Mouse (Mus musculus) thymus, postnatal 14 days (tissue): Measurements from ENCODE around the gene Kcns1.
A peak's percentile ranks its signal among the peaks of the same experiment; 100 is the strongest.

ENCODE experiments used
- DNase-seq: peaks from one replicate; pipeline ENCODE4 v3.0.0; 2021

Gene Kcns1

GRCm38 (mm10) chr2:164170326-164170725 is 587 bp downstream of the Kcns1 start:
- DNase-seq = no peak

GRCm38 (mm10) chr2:164168571-164168946 is 2.4 kb downstream of the Kcns1 start:
- peak; percentile 5 for DNase-seq

DNA sequence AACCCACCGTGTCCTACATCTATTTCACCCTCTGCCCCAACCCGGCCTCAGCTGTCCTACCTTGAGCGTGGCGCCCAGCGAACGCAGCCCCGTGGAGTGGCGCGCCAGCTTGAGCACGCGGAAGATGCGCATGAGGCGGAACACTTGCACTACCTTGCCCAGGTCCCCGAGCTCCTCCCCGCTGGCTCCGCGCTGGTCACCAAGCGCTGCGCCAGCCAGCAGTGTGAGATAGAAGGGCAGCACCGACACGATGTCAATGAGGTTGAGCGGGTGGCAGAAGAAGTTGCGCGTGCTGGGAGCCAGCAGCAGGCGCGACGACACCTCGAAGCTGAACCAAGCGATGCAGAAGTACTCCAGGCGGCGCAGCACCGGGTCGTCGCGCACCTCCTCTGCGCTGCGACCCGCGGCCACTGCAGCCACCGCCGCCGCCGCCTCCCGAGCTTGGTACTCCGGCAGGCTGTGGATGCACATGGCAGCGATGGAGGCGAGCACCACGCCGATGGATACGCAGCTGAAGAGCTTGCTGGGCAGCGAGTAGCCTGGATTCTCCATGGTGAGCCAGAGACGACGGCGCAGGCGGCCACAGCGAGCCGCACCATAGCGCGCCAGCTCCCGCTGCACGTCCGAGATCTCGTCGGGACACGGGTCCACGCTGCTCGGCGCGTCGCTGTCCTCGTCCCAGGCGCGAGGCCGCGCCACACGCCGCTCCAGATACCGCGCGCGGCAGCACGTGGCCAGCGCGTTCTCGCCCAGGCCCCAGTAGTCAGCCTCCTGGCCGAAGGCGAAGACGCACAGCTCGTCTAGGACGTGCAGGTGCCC is 3.0 kb downstream of the Kcns1 start:
- no peak for DNase-seq

- DNase-seq = no peak
Measured at GRCm38 (mm10) chr2:164164941-164165340, 6.0 kb downstream of the Kcns1 start.

GRCm38 (mm10) chr2:164161515-164162055 is 9.3 kb downstream of the Kcns1 start:
- DNase-seq = no peak

DNA sequence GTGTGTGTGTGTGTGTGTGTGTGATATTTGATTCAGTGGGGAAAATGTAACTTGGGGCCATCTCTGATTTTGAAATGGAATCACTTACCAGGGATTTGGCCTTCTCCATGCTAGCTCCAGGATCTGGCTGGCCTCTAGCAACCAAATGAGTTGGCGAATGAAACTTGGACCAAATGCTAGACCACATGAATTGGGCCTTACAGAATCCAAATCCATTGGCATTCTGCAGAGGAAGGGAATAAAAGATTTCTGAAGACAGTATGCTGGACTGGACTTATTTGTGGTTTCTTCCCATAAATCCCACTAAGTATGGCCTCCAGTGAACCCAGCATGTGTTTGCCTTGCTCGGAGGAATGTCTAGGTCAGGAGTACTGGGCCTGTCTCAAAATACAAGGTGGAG is 12.1 kb downstream of the Kcns1 start:
- no peak for DNase-seq

- no peak for DNase-seq
Measured at GRCm38 (mm10) chr2:164156158-164156557, 14.8 kb downstream of the Kcns1 start.

GRCm38 (mm10) chr2:164154007-164154406 is 16.9 kb downstream of the Kcns1 start:
- DNase-seq = no peak

- DNase-seq = no peak
Measured at GRCm38 (mm10) chr2:164152341-164152740, 18.6 kb downstream of the Kcns1 start.

GRCm38 (mm10) chr2:164150086-164150760 is 20.7 kb downstream of the Kcns1 start:
- no peak for DNase-seq

DNA sequence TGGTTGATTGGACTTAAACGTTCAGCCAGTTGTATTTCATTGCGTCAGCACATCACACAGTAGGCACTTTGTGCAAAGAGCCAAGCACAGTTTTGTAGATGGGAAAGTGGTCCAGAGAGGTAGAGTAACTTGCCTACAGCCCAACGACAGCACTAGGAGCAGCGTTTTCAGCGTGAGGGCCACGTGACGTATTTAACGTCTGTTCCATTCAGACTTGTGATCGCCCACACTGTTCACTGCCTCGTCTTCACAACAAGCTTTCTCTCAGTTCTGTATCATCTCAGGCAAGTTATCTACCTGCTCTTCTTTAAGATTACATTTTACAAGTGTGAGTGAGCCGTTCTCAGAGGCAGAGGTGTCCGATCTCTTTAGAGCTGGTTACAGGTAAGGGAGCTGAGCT is 24.4 kb downstream of the Kcns1 start:
- no peak for DNase-seq

DNA sequence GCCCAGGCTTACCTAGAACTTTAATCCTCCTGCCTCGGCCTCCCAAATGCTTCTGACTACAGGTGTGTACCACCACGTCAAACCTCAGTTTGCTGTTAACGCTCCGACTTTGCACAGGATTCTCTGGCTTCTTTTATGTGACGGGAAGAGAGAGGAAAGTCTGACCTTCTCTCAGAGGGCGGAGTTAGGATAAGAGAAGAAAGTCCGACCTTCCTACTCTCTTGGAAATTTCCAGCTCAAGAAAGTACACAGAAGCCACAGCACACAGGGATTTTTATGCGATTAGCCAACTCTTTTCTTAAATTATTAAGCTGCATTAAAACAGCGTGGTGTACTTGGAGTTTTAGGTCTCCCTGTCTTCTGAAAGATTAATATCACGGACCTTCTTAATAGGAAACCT is 26.4 kb downstream of the Kcns1 start:
- no peak for DNase-seq

GRCm38 (mm10) chr2:164144025-164144424 is 26.9 kb downstream of the Kcns1 start:
- no peak for DNase-seq

GRCm38 (mm10) chr2:164142021-164142420 is 28.9 kb downstream of the Kcns1 start:
- DNase-seq = no peak

GRCm38 (mm10) chr2:164137754-164138153 is 33.2 kb downstream of the Kcns1 start:
- DNase-seq = no peak

DNA sequence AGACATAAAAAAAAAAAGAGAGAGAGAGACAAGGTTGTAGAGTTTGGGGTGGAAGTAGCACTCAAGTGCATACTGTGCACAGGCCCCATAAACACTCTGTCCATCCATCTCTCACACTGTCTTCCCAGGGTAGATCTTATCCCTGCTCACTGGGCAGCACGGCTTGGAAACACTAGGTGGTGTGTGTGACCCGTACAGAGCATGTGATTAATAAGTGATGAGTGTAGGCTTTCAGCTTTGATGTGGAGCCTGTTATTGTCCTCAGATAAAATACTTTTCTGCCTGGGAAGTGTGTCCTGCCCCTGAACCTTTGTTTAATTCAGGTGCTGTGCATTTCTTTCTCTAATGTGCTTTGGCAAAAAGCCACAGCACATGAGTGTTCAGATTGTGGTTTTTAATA is 34.5 kb downstream of the Kcns1 start:
- no peak for DNase-seq

- DNase-seq = no peak
Measured at GRCm38 (mm10) chr2:164135367-164135766, 35.5 kb downstream of the Kcns1 start.

DNA sequence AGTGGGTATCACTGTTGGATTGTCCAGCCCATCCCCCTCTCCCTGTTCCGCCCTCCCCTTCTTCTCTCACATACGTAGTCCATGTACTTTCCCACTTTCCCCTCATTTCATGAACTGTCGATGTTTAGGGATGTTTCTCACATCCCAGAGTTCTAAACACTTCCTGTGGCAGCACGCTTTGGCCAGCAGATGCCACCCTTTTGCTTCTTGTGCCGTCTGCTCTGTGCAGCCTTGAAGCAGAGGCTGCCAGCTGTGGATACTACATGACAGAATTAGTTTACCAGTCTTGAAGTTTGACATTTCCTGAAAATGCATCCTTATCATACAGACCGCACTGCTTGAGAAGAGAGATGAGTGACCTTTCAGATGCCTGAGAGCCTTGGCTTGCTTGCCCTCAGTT is 36.4 kb downstream of the Kcns1 start:
- no peak for DNase-seq

- DNase-seq = no peak
Measured at GRCm38 (mm10) chr2:164131586-164131985, 39.3 kb downstream of the Kcns1 start.

GRCm38 (mm10) chr2:164128576-164129411 is 42.1 kb downstream of the Kcns1 start:
- no peak for DNase-seq

DNA sequence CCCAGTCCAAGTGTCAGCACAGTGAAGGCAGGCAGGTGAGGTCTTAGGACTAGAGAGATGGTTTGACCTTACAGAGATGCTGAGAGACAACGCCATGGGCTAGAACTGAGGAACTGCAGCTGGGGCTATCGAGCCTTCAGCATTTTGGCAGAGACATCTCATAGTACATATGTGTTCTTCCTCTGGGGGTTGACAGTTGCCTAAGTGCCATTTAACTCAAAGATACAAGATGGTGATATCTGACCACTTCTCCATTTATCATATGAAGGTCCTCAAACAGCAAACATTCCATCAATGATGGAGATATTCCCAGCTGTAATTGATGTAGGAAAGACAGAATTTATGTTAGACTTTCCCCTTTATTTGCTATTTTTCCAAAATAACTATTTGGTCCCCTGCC is 43.6 kb downstream of the Kcns1 start:
- no peak for DNase-seq

DNA sequence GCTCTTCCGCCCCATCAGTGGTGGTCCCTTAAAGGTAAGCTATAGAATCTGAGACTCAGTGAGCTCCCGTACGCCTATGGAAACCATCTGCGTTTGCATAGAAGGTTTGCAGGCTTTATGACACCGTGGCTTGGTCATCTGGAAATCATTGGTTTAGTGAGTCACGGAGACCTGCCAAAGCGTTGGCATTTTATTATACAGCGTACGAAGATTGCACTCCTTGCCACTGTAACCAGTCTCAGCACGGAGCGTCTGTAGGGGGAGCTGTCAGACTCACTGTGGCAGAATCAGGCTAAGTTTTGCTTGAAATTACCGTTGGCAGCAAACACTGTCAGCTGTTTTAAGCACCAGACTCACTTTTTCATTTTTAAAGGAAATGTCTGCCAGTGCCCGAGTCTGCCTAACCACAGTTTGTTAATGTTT is 44.4 kb downstream of the Kcns1 start:
- no peak for DNase-seq

DNA sequence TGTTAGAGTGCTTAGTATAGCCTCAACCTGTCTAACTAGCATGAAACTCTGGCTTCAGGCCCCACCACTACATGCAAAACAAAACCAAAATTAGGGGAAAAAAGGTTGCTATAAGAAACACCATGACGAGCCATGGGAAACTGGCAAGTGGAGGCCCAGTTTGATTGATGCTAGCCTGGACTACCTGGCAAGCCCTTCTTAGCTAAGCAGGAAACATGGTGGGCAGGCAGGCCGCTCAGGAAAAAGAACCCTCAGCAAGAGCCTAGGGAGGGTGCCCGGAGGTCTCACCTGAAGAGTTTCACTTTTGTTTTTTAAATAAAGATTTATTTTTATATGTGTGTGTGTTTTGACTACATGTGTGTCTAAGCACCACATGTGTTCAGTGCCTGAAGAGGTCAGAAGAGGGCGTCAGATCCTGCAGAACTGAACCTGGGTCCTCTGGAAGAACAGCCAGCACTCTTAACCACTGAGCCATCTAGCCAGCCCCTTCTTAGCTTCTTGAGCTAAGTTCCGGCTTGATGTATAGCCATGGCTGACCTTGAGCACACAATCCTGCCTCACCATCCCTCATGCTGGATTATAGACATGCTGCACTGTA is 47.6 kb downstream of the Kcns1 start:
- no peak for DNase-seq
